Mouse (Mus musculus): ENCODE measurements at regions not wholly inside any gene's neighbourhood (a gene's known extent, or its start where the extent isn't known, plus 50 kb on each side); places are given as distances from the start of the nearest gene placed in this dataset.
"Not testable (repeated sequence)": the region's sequence is repeated elsewhere in the genome, so short reads cannot be mapped to it uniquely, and the experiment has no call there.

GRCm38 (mm10) chr4:23787417-23788204 lies 708.6 kb upstream of the Mms22l start:
- no peak for DNase-seq

- no peak for DNase-seq
Measured at GRCm38 (mm10) chr4:23823516-23823915, 672.7 kb upstream of the Mms22l start.

- DNase-seq: no peak
Measured at GRCm38 (mm10) chr4:23826885-23827284, 669.4 kb upstream of the Mms22l start.

GRCm38 (mm10) chr4:23832385-23833164 lies 663.7 kb upstream of the Mms22l start:
- DNase-seq: no peak

- no peak for DNase-seq
Measured at GRCm38 (mm10) chr4:23843609-23844287, 652.5 kb upstream of the Mms22l start.

- DNase-seq: no peak
Measured at GRCm38 (mm10) chr4:23844288-23844971, 651.8 kb upstream of the Mms22l start.

- no peak for DNase-seq
Measured at GRCm38 (mm10) chr4:23845263-23845662, 651.0 kb upstream of the Mms22l start.

- no peak for DNase-seq
Measured at GRCm38 (mm10) chr4:23850640-23851039, 645.6 kb upstream of the Mms22l start.

GRCm38 (mm10) chr4:23862437-23862836 lies 633.8 kb upstream of the Mms22l start:
- DNase-seq: no peak

GRCm38 (mm10) chr4:23880007-23880406 lies 616.2 kb upstream of the Mms22l start:
- DNase-seq: no peak

GRCm38 (mm10) chr4:23913396-23913795 lies 582.9 kb upstream of the Mms22l start:
- no peak for DNase-seq

- no peak for DNase-seq
Measured at GRCm38 (mm10) chr4:23913822-23914221, 582.4 kb upstream of the Mms22l start.

- DNase-seq: no peak
Measured at GRCm38 (mm10) chr4:23914423-23914822, 581.8 kb upstream of the Mms22l start.

GRCm38 (mm10) chr4:23921520-23921919 lies 574.7 kb upstream of the Mms22l start:
- DNase-seq: no peak

- no peak for DNase-seq
Measured at GRCm38 (mm10) chr4:23954140-23954539, 542.1 kb upstream of the Mms22l start.

GRCm38 (mm10) chr4:23982193-23982592 lies 514.1 kb upstream of the Mms22l start:
- DNase-seq: not testable (repeated sequence)

GRCm38 (mm10) chr4:23982790-23983451 lies 513.3 kb upstream of the Mms22l start:
- DNase-seq: peak in 1 of 2 experiments; percentile 18

- DNase-seq: no peak
Measured at GRCm38 (mm10) chr4:23983452-23983805, 512.8 kb upstream of the Mms22l start.

GRCm38 (mm10) chr4:23984005-23984404 lies 512.2 kb upstream of the Mms22l start:
- DNase-seq: no peak

GRCm38 (mm10) chr4:23985956-23986355 lies 510.3 kb upstream of the Mms22l start:
- DNase-seq: no peak

GRCm38 (mm10) chr4:23993823-23994222 lies 502.4 kb upstream of the Mms22l start:
- no peak for DNase-seq

- no peak for DNase-seq
Measured at GRCm38 (mm10) chr4:23994261-23994965, 501.8 kb upstream of the Mms22l start.
